Mouse (Mus musculus): ENCODE results near the gene Ifna11.
"Not testable (repeated sequence)": the region's sequence is repeated elsewhere in the genome, so short reads cannot be mapped to it uniquely, and the experiment has no call there.

GRCm38 (mm10) chr4:88780320-88780719 is 39.4 kb upstream of the Ifna11 start:
- TF ChIP-seq CTCF, POLR2A (IDR thresholded peaks at IDR 0.05; ENCODE audit: extremely low read depth, insufficient read depth, low read length): not testable (repeated sequence)

Measured in cortical plate, adult 2 months (tissue).